35 mouse cellular contexts compared by ENCODE assay signal in the genomic region with DNA sequence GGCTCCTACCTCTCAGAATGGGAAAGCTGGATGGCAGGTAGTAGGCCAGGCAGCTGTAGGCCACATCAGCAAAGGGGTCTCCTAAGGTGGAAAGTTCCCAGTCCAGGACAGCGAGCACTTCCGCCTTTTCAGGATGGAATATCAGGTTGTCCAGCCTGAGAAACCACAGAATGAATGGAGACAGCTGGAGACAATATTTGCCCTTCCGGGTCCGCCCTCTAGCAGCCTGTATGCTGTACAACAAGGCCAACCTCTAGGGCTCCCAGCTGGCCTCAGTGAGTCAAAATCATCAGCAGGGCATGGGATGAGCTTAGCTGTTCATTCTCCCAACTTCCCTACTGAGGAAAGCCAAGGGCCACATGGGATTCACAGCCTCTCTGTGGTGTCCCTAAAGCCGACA.
"Had no signal": no experiment of that assay in that cellular context is flagged by ENCODE, and none has a peak within 500 bp of the region (broad histone marks: within the 10 kb centered on the region; RNA-seq: fewer than 3 reads in every experiment).

No protein-coding gene starts in this region.

- DNase-seq: heart, postnatal 10 days; heart, postnatal 14 days; heart, postnatal 36 days; heart, postnatal 4 days; kidney, adult 11 months; kidney, adult 18-20 months; kidney, adult 2 months; kidney, adult 8-10 months; kidney, adult 9 months; kidney, postnatal 10 days; kidney, postnatal 14 days; kidney, postnatal 25 days; kidney, postnatal 36 days; kidney, postnatal 4 days; layer of hippocampus, adult 9-11 months; layer of hippocampus, postnatal 36 days had no signal

- H3K9ac ChIP-seq: heart, embryonic 12.5 days; heart, embryonic 13.5 days; heart, embryonic 15.5 days; hindbrain, embryonic 12.5 days; hindbrain, embryonic 13.5 days; hindbrain, embryonic 14.5 days; hindbrain, embryonic 15.5 days; intestine, embryonic 15.5 days; kidney, embryonic 15.5 days had no signal

- H3K27me3 ChIP-seq: heart, embryonic 12.5 days; heart, embryonic 13.5 days; heart, embryonic 15.5 days; hindbrain, embryonic 12.5 days; hindbrain, embryonic 13.5 days; hindbrain, embryonic 15.5 days; intestine, embryonic 15.5 days; kidney, embryonic 15.5 days had no signal

- H3K4me1 ChIP-seq: heart, embryonic 12.5 days; heart, embryonic 13.5 days; heart, embryonic 15.5 days; hindbrain, embryonic 15.5 days; intestine, embryonic 15.5 days; kidney, embryonic 15.5 days had no signal

- H3K27ac ChIP-seq: heart, embryonic 10.5 days; heart, embryonic 13.5 days; heart, embryonic 15.5 days; hindbrain, embryonic 10.5 days; hindbrain, embryonic 12.5 days; hindbrain, embryonic 13.5 days; hindbrain, embryonic 14.5 days; hindbrain, embryonic 15.5 days; hindbrain, postnatal 0 days; intestine, embryonic 15.5 days; kidney, embryonic 15.5 days; kidney, postnatal 0 days; layer of hippocampus, adult 2 months had no signal

- H3K36me3 ChIP-seq: heart, embryonic 12.5 days; heart, embryonic 13.5 days; heart, embryonic 15.5 days; hindbrain, embryonic 10.5 days; hindbrain, embryonic 12.5 days; hindbrain, embryonic 13.5 days; hindbrain, embryonic 15.5 days; intestine, embryonic 15.5 days; kidney, embryonic 15.5 days had no signal

- H3K4me3 ChIP-seq: heart, embryonic 10.5 days; heart, embryonic 12.5 days; heart, embryonic 13.5 days; heart, embryonic 15.5 days; hindbrain, embryonic 10.5 days; hindbrain, embryonic 12.5 days; hindbrain, embryonic 13.5 days; hindbrain, embryonic 15.5 days; intestine, embryonic 15.5 days; kidney, embryonic 15.5 days; layer of hippocampus, adult 2 months had no signal

- H3K4me2 ChIP-seq: heart, embryonic 11.5 days; heart, embryonic 12.5 days; heart, embryonic 13.5 days; heart, embryonic 15.5 days; hindbrain, embryonic 12.5 days; hindbrain, embryonic 13.5 days; hindbrain, embryonic 14.5 days; hindbrain, embryonic 15.5 days; intestine, embryonic 15.5 days; kidney, embryonic 15.5 days had no signal

- H3K9me3 ChIP-seq: heart, embryonic 10.5 days; heart, embryonic 12.5 days; heart, embryonic 13.5 days; heart, embryonic 15.5 days; hindbrain, embryonic 10.5 days; hindbrain, embryonic 12.5 days; hindbrain, embryonic 13.5 days; hindbrain, embryonic 15.5 days; intestine, embryonic 15.5 days; kidney, embryonic 15.5 days had no signal

- ATAC-seq: hindbrain, embryonic 16.5 days; hindbrain, postnatal 0 days; inflammation-experienced regulatory T-cells, adult 6 months; intestine, embryonic 15.5 days; intestine, embryonic 16.5 days; intestine, postnatal 0 days had no signal
